Mouse (Mus musculus): ENCODE data around the gene Oas3. TPM values are rescaled to one million over a fixed set of nuclear protein-coding genes. Genes with fewer than 3 reads are reported as not detected.

Oas3 gene
- polyA plus RNA-seq (2012; rRNA removed) = 5.1 and 5.4 TPM in 2 replicates

GRCm38 (mm10) chr5:120777478-120777877, at the start of gene Oas3:
Oas3 (minus strand) TSS chr5:120777661.

GRCm38 (mm10) chr5:120811951-120812819, 34.7 kb upstream of the Oas3 start, which contains the start of gene Oas1c:
Oas1c (minus strand) TSS chr5:120812514.

GRCm38 (mm10) chr5:120795480-120796034, 18.1 kb upstream of the Oas3 start, which contains the start of gene Oas1e:
Oas1e (minus strand) TSS chr5:120795530.

GRCm38 (mm10) chr5:120749688-120750087, 27.8 kb downstream of the Oas3 start, which contains the start of gene Oas2:
Oas2 (minus strand) TSS chr5:120749853.

GRCm38 (mm10) chr5:120711827-120712226, 65.6 kb downstream of the Oas3 start, which contains the start of gene Dtx1:
Dtx1 (minus strand) TSS chr5:120711927.

Other genes with a start within 250 kb of the Oas3 start
- gene Tpcn1, start 189.0 kb downstream of the Oas3 start, polyA plus RNA-seq (2012; rRNA removed) = 124 and 167 TPM in 2 replicates
- gene Iqcd, start 188.6 kb downstream of the Oas3 start, polyA plus RNA-seq (2012; rRNA removed) = 1.1 and 1.3 TPM in 2 replicates
- 33.9 and 38.2 TPM in 2 replicates for gene Rita1, start 165.1 kb downstream of the Oas3 start, polyA plus RNA-seq (2012; rRNA removed)
- 57.7 and 58.7 TPM in 2 replicates for gene Ddx54, start 164.9 kb downstream of the Oas3 start, polyA plus RNA-seq (2012; rRNA removed)
- not detected in 2 replicates for gene Cfap73, start 143.4 kb downstream of the Oas3 start, polyA plus RNA-seq (2012; rRNA removed)
- gene Rasal1, start 128.8 kb downstream of the Oas3 start, polyA plus RNA-seq (2012; rRNA removed) = 1.3 and 1.7 TPM in 2 replicates
- gene Dtx1, start 65.7 kb downstream of the Oas3 start, polyA plus RNA-seq (2012; rRNA removed) = 11.0 and 12.4 TPM in 2 replicates
- 1.8 and 2.3 TPM in 2 replicates for gene Oas2, start 27.8 kb downstream of the Oas3 start, polyA plus RNA-seq (2012; rRNA removed)
- gene Oas1e, start 17.9 kb upstream of the Oas3 start, polyA plus RNA-seq (2012; rRNA removed) = not detected in 2 replicates
- 1.4 and 2.3 TPM in 2 replicates for gene Oas1c, start 34.9 kb upstream of the Oas3 start, polyA plus RNA-seq (2012; rRNA removed)
- not detected in 2 replicates for gene Oas1f, start 69.7 kb upstream of the Oas3 start, polyA plus RNA-seq (2012; rRNA removed)
- not detected in 2 replicates for gene Oas1h, start 83.8 kb upstream of the Oas3 start, polyA plus RNA-seq (2012; rRNA removed)
- 24.1 and 25.3 TPM in 2 replicates for gene Oas1g, start 110.0 kb upstream of the Oas3 start, polyA plus RNA-seq (2012; rRNA removed)
- 37.2 and 42.7 TPM in 2 replicates for gene Oas1a, start 129.9 kb upstream of the Oas3 start, polyA plus RNA-seq (2012; rRNA removed)
- gene Oas1d, start 136.9 kb upstream of the Oas3 start, polyA plus RNA-seq (2012; rRNA removed) = 0.20 and 0.30 TPM in 2 replicates
- 0.15 and 0.19 TPM in 2 replicates for gene Rph3a, start 232.4 kb upstream of the Oas3 start, polyA plus RNA-seq (2012; rRNA removed)

Data from colon, adult 2 months (tissue).